Mouse (Mus musculus): ENCODE measurements at regions not wholly inside any gene's neighbourhood (a gene's known extent, or its start where the extent isn't known, plus 50 kb on each side); places are given as distances from the start of the nearest gene placed in this dataset.
"Not testable (repeated sequence)": the region's sequence is repeated elsewhere in the genome, so short reads cannot be mapped to it uniquely, and the experiment has no call there.

GRCm38 (mm10) chr8:126126041-126126440, 131.1 kb downstream of the Kcnk1 start:
- Histone ChIP-seq H3K4me3 (ENCODE audit: low read length) (no peak overlapping the region), H3K4me2 (replicated peaks; ENCODE audit: low read depth, low read length) (no peak overlapping the region), H3K27ac (ENCODE audit: low read depth, low read length) (no peak overlapping the region), H3K9me3 (ENCODE audit: control insufficient read depth, low read length) (0 out of 2 replicates have a peak, but pooled peaks cover 3% of the 10 kb centered on the region), H3K36me3 (ENCODE audit: control insufficient read depth, insufficient read depth, low read length) (no peaks in the 10 kb centered on the region), H3K27me3 (ENCODE audit: control insufficient read depth, insufficient read depth, low read length) (no peaks in the 10 kb centered on the region), H3K4me1 (ENCODE audit: control insufficient read depth, insufficient read depth, low read length) (no peaks in the 10 kb centered on the region), H3K9ac (ENCODE audit: low read depth, low read length) (no peak overlapping the region)
- no peak for ATAC-seq (ENCODE audit: low FRiP score, low TSS enrichment)
- 79% methylated on average over 6 of the region's 6 CpGs for WGBS

GRCm38 (mm10) chr8:126132076-126132475, 137.1 kb downstream of the Kcnk1 start:
- no peaks in the 10 kb centered on the region for H3K36me3 ChIP-seq (ENCODE audit: control insufficient read depth, insufficient read depth, low read length)
- no peak overlapping the region for H3K4me3 ChIP-seq (ENCODE audit: low read length)
- no peaks in the 10 kb centered on the region for H3K9me3 ChIP-seq (ENCODE audit: control insufficient read depth, low read length)
- ATAC-seq (ENCODE audit: low FRiP score, low TSS enrichment) = no peak
- H3K9ac ChIP-seq (ENCODE audit: low read depth, low read length) = no peak overlapping the region
- H3K4me1 ChIP-seq (ENCODE audit: control insufficient read depth, insufficient read depth, low read length) = no peaks in the 10 kb centered on the region
- H3K27ac ChIP-seq (ENCODE audit: low read depth, low read length) = no peak overlapping the region
- WGBS = 55% methylated on average over 4 of the region's 4 CpGs
- no peak overlapping the region for H3K4me2 ChIP-seq (replicated peaks; ENCODE audit: low read depth, low read length)
- H3K27me3 ChIP-seq (ENCODE audit: control insufficient read depth, insufficient read depth, low read length) = no peaks in the 10 kb centered on the region

DNA sequence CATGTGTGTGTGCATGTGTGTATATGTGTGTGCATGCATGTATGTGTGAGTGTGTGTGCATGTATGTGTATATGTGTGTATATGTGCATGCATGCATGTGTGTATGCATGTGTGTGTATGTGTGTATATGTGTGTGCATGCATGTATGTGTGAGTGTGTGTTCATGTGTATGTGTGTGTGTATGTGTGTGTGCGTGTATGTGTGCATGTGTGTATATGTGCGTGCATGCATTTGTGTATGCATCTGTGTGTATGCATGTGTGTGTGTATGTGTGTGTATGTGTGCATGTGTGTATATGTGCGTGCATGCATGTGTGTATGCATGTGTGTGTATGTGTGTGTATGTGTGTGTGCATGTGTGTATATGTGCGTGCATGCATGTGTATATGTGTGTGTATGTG, 137.9 kb downstream of the Kcnk1 start:
- not testable (repeated sequence) for H3K27ac ChIP-seq (ENCODE audit: low read depth, low read length); H3K4me3 ChIP-seq (ENCODE audit: low read length); H3K4me2 ChIP-seq (replicated peaks; ENCODE audit: low read depth, low read length); H3K4me1 ChIP-seq (ENCODE audit: control insufficient read depth, insufficient read depth, low read length); ATAC-seq (ENCODE audit: low FRiP score, low TSS enrichment); H3K9ac ChIP-seq (ENCODE audit: low read depth, low read length); H3K36me3 ChIP-seq (ENCODE audit: control insufficient read depth, insufficient read depth, low read length); H3K9me3 ChIP-seq (ENCODE audit: control insufficient read depth, low read length); H3K27me3 ChIP-seq (ENCODE audit: control insufficient read depth, insufficient read depth, low read length)
- 96% methylated on average over 4 of the region's 4 CpGs for WGBS

GRCm38 (mm10) chr8:126135100-126135499, 140.1 kb downstream of the Kcnk1 start:
- WGBS = 73% methylated on average over 10 of the region's 10 CpGs
- H3K9me3 ChIP-seq (ENCODE audit: control insufficient read depth, low read length) = no peaks in the 10 kb centered on the region
- H3K27ac ChIP-seq (ENCODE audit: low read depth, low read length) = no peak overlapping the region
- H3K9ac ChIP-seq (ENCODE audit: low read depth, low read length) = no peak overlapping the region
- H3K27me3 ChIP-seq (ENCODE audit: control insufficient read depth, insufficient read depth, low read length) = peaks cover 17% of the 10 kb centered on the region
- H3K4me3 ChIP-seq (ENCODE audit: low read length) = no peak overlapping the region
- peaks cover 12% of the 10 kb centered on the region for H3K4me1 ChIP-seq (ENCODE audit: control insufficient read depth, insufficient read depth, low read length)
- H3K36me3 ChIP-seq (ENCODE audit: control insufficient read depth, insufficient read depth, low read length) = no peaks in the 10 kb centered on the region
- no peak overlapping the region for H3K4me2 ChIP-seq (replicated peaks; ENCODE audit: low read depth, low read length)
- no peak for ATAC-seq (ENCODE audit: low FRiP score, low TSS enrichment)

DNA sequence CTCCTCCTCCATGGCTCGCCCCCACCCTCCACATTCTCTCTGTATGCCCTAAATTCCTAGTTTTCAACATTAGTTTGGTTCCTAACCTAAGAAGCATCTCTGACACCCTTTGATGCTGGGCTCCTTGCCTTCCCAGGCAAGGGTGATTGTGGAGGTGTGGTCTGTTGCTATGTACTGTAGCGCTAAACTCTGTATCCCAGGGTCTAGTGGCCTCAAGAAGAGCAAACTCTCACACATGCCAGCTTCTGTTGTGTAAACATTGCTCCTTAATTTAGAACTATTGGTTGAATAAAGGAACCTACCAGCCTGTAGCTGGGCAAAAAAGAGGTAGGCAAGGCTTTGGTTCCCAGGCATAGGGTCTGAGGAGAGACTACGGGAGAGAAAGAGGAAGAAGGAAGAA, 140.6 kb downstream of the Kcnk1 start:
- no peak overlapping the region for H3K4me3 ChIP-seq (ENCODE audit: low read length)
- WGBS = 74% methylated on average over 3 of the region's 3 CpGs
- no peaks in the 10 kb centered on the region for H3K36me3 ChIP-seq (ENCODE audit: control insufficient read depth, insufficient read depth, low read length)
- peaks cover 19% of the 10 kb centered on the region for H3K27me3 ChIP-seq (ENCODE audit: control insufficient read depth, insufficient read depth, low read length)
- no peak for ATAC-seq (ENCODE audit: low FRiP score, low TSS enrichment)
- no peaks in the 10 kb centered on the region for H3K9me3 ChIP-seq (ENCODE audit: control insufficient read depth, low read length)
- no peak overlapping the region for H3K4me2 ChIP-seq (replicated peaks; ENCODE audit: low read depth, low read length)
- H3K4me1 ChIP-seq (ENCODE audit: control insufficient read depth, insufficient read depth, low read length) = peaks cover 12% of the 10 kb centered on the region
- no peak overlapping the region for H3K9ac ChIP-seq (ENCODE audit: low read depth, low read length)
- H3K27ac ChIP-seq (ENCODE audit: low read depth, low read length) = no peak overlapping the region

- peaks cover 12% of the 10 kb centered on the region for H3K4me1 ChIP-seq (ENCODE audit: control insufficient read depth, insufficient read depth, low read length)
- H3K27ac ChIP-seq (ENCODE audit: low read depth, low read length) = no peak overlapping the region
- ATAC-seq (ENCODE audit: low FRiP score, low TSS enrichment) = no peak
- no peaks in the 10 kb centered on the region for H3K36me3 ChIP-seq (ENCODE audit: control insufficient read depth, insufficient read depth, low read length)
- peaks cover 19% of the 10 kb centered on the region for H3K27me3 ChIP-seq (ENCODE audit: control insufficient read depth, insufficient read depth, low read length)
- H3K4me3 ChIP-seq (ENCODE audit: low read length) = no peak overlapping the region
- H3K4me2 ChIP-seq (replicated peaks; ENCODE audit: low read depth, low read length) = no peak overlapping the region
- H3K9me3 ChIP-seq (ENCODE audit: control insufficient read depth, low read length) = no peaks in the 10 kb centered on the region
- WGBS = 86% methylated on average over 3 of the region's 3 CpGs
- no peak overlapping the region for H3K9ac ChIP-seq (ENCODE audit: low read depth, low read length)
Observed at GRCm38 (mm10) chr8:126136946-126137345, 142.0 kb downstream of the Kcnk1 start.

- no peak for ATAC-seq (ENCODE audit: low FRiP score, low TSS enrichment)
- no peaks in the 10 kb centered on the region for H3K9me3 ChIP-seq (ENCODE audit: control insufficient read depth, low read length)
- no peak overlapping the region for H3K9ac ChIP-seq (ENCODE audit: low read depth, low read length)
- no peak overlapping the region for H3K27ac ChIP-seq (ENCODE audit: low read depth, low read length)
- H3K4me3 ChIP-seq (ENCODE audit: low read length) = no peak overlapping the region
- H3K27me3 ChIP-seq (ENCODE audit: control insufficient read depth, insufficient read depth, low read length) = peaks cover 19% of the 10 kb centered on the region
- whole genome bisulfite sequencing = 71% methylated on average over 4 of the region's 4 CpGs
- H3K36me3 ChIP-seq (ENCODE audit: control insufficient read depth, insufficient read depth, low read length) = no peaks in the 10 kb centered on the region
- H3K4me1 ChIP-seq (ENCODE audit: control insufficient read depth, insufficient read depth, low read length) = peaks cover 12% of the 10 kb centered on the region
- H3K4me2 ChIP-seq (replicated peaks; ENCODE audit: low read depth, low read length) = no peak overlapping the region
Observed at GRCm38 (mm10) chr8:126137452-126137851, 142.5 kb downstream of the Kcnk1 start.

DNA sequence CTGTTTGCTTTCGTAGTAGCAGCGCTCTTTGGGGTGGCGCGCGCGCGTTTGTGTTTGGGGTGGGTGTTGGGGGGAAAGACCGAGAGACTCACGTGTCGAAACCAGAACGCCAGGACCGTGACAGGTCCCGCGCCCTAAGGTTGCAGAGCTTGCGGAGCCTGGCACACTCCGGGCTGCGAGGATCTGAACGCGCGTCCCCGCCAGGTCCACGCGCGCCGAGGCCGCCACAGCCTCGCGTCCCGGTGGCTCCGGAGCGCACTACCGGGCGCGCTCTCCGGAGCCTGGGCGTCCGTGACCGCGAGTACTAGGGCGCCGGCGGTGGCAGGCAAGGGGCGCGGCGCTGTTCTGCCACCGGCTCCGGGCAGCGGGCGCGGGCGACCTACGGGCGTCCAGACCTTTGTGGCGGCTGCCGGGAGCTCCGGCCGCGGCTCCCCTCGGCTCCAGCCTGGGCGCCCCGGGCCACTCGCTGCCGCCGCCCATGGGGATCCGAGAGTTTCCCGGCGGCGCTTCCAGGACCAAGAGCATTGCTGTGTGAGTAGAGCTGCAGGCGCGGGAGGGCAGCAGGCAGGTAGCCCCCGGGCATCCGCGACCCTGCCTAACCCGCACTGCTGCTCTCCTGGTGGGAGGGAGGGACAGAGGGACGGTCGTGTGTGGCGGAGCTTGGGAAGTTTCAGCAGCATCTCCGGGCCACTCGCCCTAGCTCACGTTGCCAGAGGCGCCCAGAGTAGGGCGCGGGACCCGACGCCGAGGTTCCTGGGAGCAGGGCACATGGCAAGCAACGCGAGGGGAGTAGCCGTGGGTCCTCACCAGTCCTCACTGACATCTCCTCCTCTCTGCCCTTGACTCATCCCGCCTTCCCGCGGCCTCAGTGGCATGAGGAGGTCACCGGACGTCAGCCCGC, 143.9 kb downstream of the Kcnk1 start:
- Histone ChIP-seq H3K9ac (ENCODE audit: low read depth, low read length) (peak overlapping the region; percentile 60), H3K36me3 (ENCODE audit: control insufficient read depth, insufficient read depth, low read length) (no peaks in the 10 kb centered on the region), H3K27ac (ENCODE audit: low read depth, low read length) (no peak overlapping the region), H3K27me3 (ENCODE audit: control insufficient read depth, insufficient read depth, low read length) (peaks cover 19% of the 10 kb centered on the region), H3K4me3 (ENCODE audit: low read length) (peak overlapping the region; percentile 53), H3K9me3 (ENCODE audit: control insufficient read depth, low read length) (no peaks in the 10 kb centered on the region), H3K4me2 (replicated peaks; ENCODE audit: low read depth, low read length) (peak overlapping the region; percentile 99), H3K4me1 (ENCODE audit: control insufficient read depth, insufficient read depth, low read length) (peaks cover 12% of the 10 kb centered on the region)
- WGBS = under 1% methylated on average over 94 of the region's 95 CpGs
- peak; percentile 51 for ATAC-seq (ENCODE audit: low FRiP score, low TSS enrichment)

DNA sequence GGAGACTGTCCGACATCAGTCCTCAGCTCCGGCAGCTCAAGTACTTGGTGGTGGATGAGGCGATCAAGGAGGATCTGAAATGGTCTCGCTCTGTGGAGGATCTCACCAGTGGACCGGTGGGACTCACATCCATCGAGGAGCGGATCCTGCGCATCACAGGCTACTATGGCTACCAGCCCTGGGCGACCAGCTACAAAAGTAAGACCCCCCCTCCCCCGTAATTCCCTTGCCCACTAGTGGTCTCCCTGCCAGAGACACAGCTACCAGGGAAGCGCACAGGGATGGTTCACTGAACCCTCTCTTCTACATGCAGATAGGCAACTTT, 144.5 kb downstream of the Kcnk1 start:
- peaks cover 19% of the 10 kb centered on the region for H3K27me3 ChIP-seq (ENCODE audit: control insufficient read depth, insufficient read depth, low read length)
- H3K36me3 ChIP-seq (ENCODE audit: control insufficient read depth, insufficient read depth, low read length) = no peaks in the 10 kb centered on the region
- peaks cover 12% of the 10 kb centered on the region for H3K4me1 ChIP-seq (ENCODE audit: control insufficient read depth, insufficient read depth, low read length)
- WGBS = 17% methylated on average over 11 of the region's 11 CpGs
- H3K27ac ChIP-seq (ENCODE audit: low read depth, low read length) = no peak overlapping the region
- peak overlapping the region; percentile 60; the same call in 1 of the 2 replicates for H3K9ac ChIP-seq (ENCODE audit: low read depth, low read length)
- H3K4me3 ChIP-seq (ENCODE audit: low read length) = peak overlapping the region; percentile 53
- H3K9me3 ChIP-seq (ENCODE audit: control insufficient read depth, low read length) = no peaks in the 10 kb centered on the region
- ATAC-seq (ENCODE audit: low FRiP score, low TSS enrichment) = peak; percentile 34; the same call in 1 of the 2 replicates
- peak overlapping the region; percentile 99 for H3K4me2 ChIP-seq (replicated peaks; ENCODE audit: low read depth, low read length)

Measured in kidney, embryonic 14.5 days (tissue).